Mouse (Mus musculus) gastrocnemius, postnatal 4 days (tissue): Measurements from ENCODE around the gene Myo1h. TPM values are rescaled to one million over a fixed set of nuclear protein-coding genes. Genes with fewer than 3 reads are reported as not detected.
A peak's percentile ranks its signal among the peaks of the same experiment; 100 is the strongest.

Source experiments
- DNase-seq, 2 experiments: peaks; one replicate each; pipeline ENCODE4 v3.0.0; 2021 to 2022; ENCODE audit warnings: low spot score in 2 of 2, mixed read lengths in 2 of 2
- long read RNA-seq, 2 experiments: library from polyadenylated mRNA; stranded (forward); transcript quantifications; one replicate each; pipeline ENCODE4 v2.0.0; 2021
- total RNA-seq, 2 experiments: library from RNA; stranded (reverse); gene quantifications; 2 replicates each; pipeline ENCODE4 v1.2.3; 2021

The Myo1h gene
- under 1 TPM; 0.34 to 0.57 TPM for total RNA-seq
- long read RNA-seq, experiment 1, partial matches to known transcripts: 0 of 1 reads
- long read RNA-seq, experiment 1, other reads (novel, unspliced or antisense): 1 of 1 reads
- long read RNA-seq, experiment 2: 0 reads

GRCm38 (mm10) chr5:114288874-114289273 is at the start of gene Myo1h:
Gene Myo1h (plus strand): TSS chr5:114289166.
- DNase-seq: no peak

GRCm38 (mm10) chr5:114239737-114240136 is 49.2 kb upstream of the Myo1h start:
- no peak for DNase-seq

- no peak for DNase-seq
These were observed 42.5 kb upstream of the Myo1h start for GRCm38 (mm10) chr5:114246465-114246864.

- peak; percentile 68 to 75 for DNase-seq
These were observed 40.8 kb upstream of the Myo1h start for GRCm38 (mm10) chr5:114248174-114248589.

GRCm38 (mm10) chr5:114259495-114259894 is 29.5 kb upstream of the Myo1h start:
- DNase-seq: no peak

GRCm38 (mm10) chr5:114261494-114261893 is 27.5 kb upstream of the Myo1h start:
- DNase-seq: no peak

- DNase-seq: no peak
These were observed 24.9 kb upstream of the Myo1h start for GRCm38 (mm10) chr5:114264030-114264459.

GRCm38 (mm10) chr5:114264791-114265190 is 24.2 kb upstream of the Myo1h start:
- DNase-seq: no peak

GRCm38 (mm10) chr5:114268646-114269045 is 20.3 kb upstream of the Myo1h start:
- no peak for DNase-seq

- DNase-seq: no peak
These were observed 19.5 kb upstream of the Myo1h start for GRCm38 (mm10) chr5:114269499-114269898.

GRCm38 (mm10) chr5:114269984-114270383 is 19.0 kb upstream of the Myo1h start:
- DNase-seq: no peak

- DNase-seq: no peak
These were observed 15.1 kb upstream of the Myo1h start, which contains the start of gene Foxn4 for GRCm38 (mm10) chr5:114273693-114274402. Gene Foxn4 (minus strand): TSS chr5:114273807.

GRCm38 (mm10) chr5:114275339-114275738 is 13.6 kb upstream of the Myo1h start:
- DNase-seq: no peak

- DNase-seq: no peak
These were observed 13.0 kb upstream of the Myo1h start for GRCm38 (mm10) chr5:114275991-114276390.

- no peak for DNase-seq
These were observed 9.4 kb upstream of the Myo1h start for GRCm38 (mm10) chr5:114279382-114280143.

GRCm38 (mm10) chr5:114282346-114282745 is 6.6 kb upstream of the Myo1h start:
- DNase-seq: no peak

- DNase-seq: no peak
These were observed 4.2 kb upstream of the Myo1h start for GRCm38 (mm10) chr5:114284604-114285397.

GRCm38 (mm10) chr5:114285398-114285700 is 3.6 kb upstream of the Myo1h start:
- no peak for DNase-seq

GRCm38 (mm10) chr5:114286102-114286501 is 2.9 kb upstream of the Myo1h start:
- no peak for DNase-seq

GRCm38 (mm10) chr5:114286872-114287571 is 1.9 kb upstream of the Myo1h start:
- DNase-seq: no peak

GRCm38 (mm10) chr5:114288396-114288795 is 570 bp upstream of the Myo1h start:
- no peak for DNase-seq
